In the genomic region with DNA sequence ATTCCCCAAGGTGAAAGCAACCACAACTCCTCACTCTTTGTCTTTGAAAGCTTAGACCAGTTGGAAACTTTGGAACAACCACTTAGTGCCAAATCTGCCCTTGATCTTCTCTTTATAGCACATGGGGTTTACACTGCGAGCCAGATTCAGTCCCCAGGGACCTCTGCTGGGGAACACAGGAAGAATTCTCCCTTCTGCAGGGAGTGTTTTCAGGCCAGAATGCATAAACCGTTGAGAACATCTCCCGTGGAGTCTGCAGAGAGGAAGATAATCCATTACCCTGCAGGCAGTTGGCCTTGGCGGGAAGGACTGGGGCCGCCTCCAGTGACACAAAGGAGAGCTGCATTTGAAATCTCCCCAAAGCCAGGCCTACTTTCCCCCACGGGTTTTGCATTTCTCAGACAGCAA, we compare ENCODE assay signal across 10 mouse cellular contexts. TPM values are rescaled to one million over a fixed set of nuclear protein-coding genes. Genes with fewer than 3 reads are reported as not detected.
DNase-seq lines count a peak whose midpoint lies in the region; ATAC-seq lines count a peak whose summit lies in the region.
"Had no signal": no experiment of that assay in that cellular context is flagged by ENCODE, and none has a peak within 500 bp of the region (broad histone marks: within the 10 kb centered on the region; RNA-seq: fewer than 3 reads in every experiment).

No protein-coding gene starts in this region.

- intact Hi-C loops in left cerebral cortex, postnatal 25 days (cut with DNase I), result no loop called here

- H3K9me3 ChIP-seq in forebrain, embryonic 10.5 days, result peaks cover 4% of the 10 kb centered on the region
- H3K9me3 ChIP-seq in forebrain, embryonic 16.5 days (ENCODE audit: control insufficient read depth, low read length), result peaks cover 5% of the 10 kb centered on the region; the same call in 1 of the 2 replicates
- no peaks in the 10 kb centered on the region for H3K9me3 ChIP-seq in heart, embryonic 10.5 days
- no peaks in the 10 kb centered on the region for H3K9me3 ChIP-seq in limb, embryonic 10.5 days (replicated peaks)
- H3K9me3 ChIP-seq in neural tube, embryonic 14.5 days (ENCODE audit: control insufficient read depth, low read length), result no peaks in the 10 kb centered on the region
- H3K9me3 ChIP-seq: liver, embryonic 13.5 days had no signal

- WGBS in forebrain, embryonic 10.5 days, result 10% methylated on average over 6 of the region's 6 CpGs
- 10% methylated on average over 6 of the region's 6 CpGs for WGBS in forebrain, embryonic 16.5 days
- WGBS in heart, embryonic 10.5 days, result 12% methylated on average over 6 of the region's 6 CpGs
- 16% methylated on average over 6 of the region's 6 CpGs for WGBS in limb, embryonic 10.5 days
- WGBS in neural tube, embryonic 14.5 days, result 8% methylated on average over 6 of the region's 6 CpGs

- H3K27ac ChIP-seq in forebrain, embryonic 10.5 days, result peak overlapping the region; percentile 70
- no peak overlapping the region for H3K27ac ChIP-seq in forebrain, embryonic 16.5 days (ENCODE audit: low read length)
- peak overlapping the region; percentile 53 for H3K27ac ChIP-seq in heart, embryonic 10.5 days
- peak overlapping the region; percentile 82 for H3K27ac ChIP-seq in limb, embryonic 10.5 days
- H3K27ac ChIP-seq in neural tube, embryonic 14.5 days (ENCODE audit: low read depth, low read length), result no peak overlapping the region
- H3K27ac ChIP-seq: liver, embryonic 13.5 days had no signal

- peaks cover 24% of the 10 kb centered on the region for H3K4me1 ChIP-seq in forebrain, embryonic 10.5 days
- H3K4me1 ChIP-seq in forebrain, embryonic 16.5 days (replicated peaks; ENCODE audit: control insufficient read depth, insufficient read depth, low read length), result peaks cover 10% of the 10 kb centered on the region
- H3K4me1 ChIP-seq in heart, embryonic 10.5 days, result peaks cover 11% of the 10 kb centered on the region
- peaks cover 47% of the 10 kb centered on the region for H3K4me1 ChIP-seq in limb, embryonic 10.5 days
- H3K4me1 ChIP-seq in neural tube, embryonic 14.5 days (ENCODE audit: control insufficient read depth, insufficient read depth, low read length), result peaks cover 9% of the 10 kb centered on the region; the same call in 1 of the 2 replicates
- H3K4me1 ChIP-seq: liver, embryonic 13.5 days had no signal

- H3K9ac ChIP-seq in forebrain, embryonic 16.5 days (replicated peaks; ENCODE audit: low read depth, low read length), result no peak overlapping the region
- no peak overlapping the region for H3K9ac ChIP-seq in neural tube, embryonic 14.5 days (replicated peaks; ENCODE audit: low read depth, low read length)
- H3K9ac ChIP-seq: liver, embryonic 13.5 days had no signal

- DNase-seq in forebrain, embryonic 10.5 days (ENCODE audit: extremely low spot score, low spot score), result peak; percentile 30
- peak; percentile 8 for DNase-seq in cerebellum, adult 9-11 months
- DNase-seq in heart, embryonic 10.5 days (ENCODE audit: low spot score), result no peak
- peak; percentile 44 for DNase-seq in limb, embryonic 10.5 days (ENCODE audit: low spot score)
- no peak for DNase-seq in left cerebral cortex, postnatal 25 days (ENCODE audit: low spot score in 2 of 2)
- DNase-seq: liver, embryonic 13.5 days had no signal

- no peaks in the 10 kb centered on the region for H3K27me3 ChIP-seq in forebrain, embryonic 10.5 days (ENCODE audit: poor library complexity, severe bottlenecking)
- no peaks in the 10 kb centered on the region for H3K27me3 ChIP-seq in forebrain, embryonic 16.5 days (replicated peaks; ENCODE audit: control insufficient read depth, insufficient read depth, low read length)
- H3K27me3 ChIP-seq in heart, embryonic 10.5 days (ENCODE audit: insufficient read depth, poor library complexity, severe bottlenecking), result no peaks in the 10 kb centered on the region
- no peaks in the 10 kb centered on the region for H3K27me3 ChIP-seq in limb, embryonic 10.5 days (ENCODE audit: low read depth, poor library complexity, severe bottlenecking)
- H3K27me3 ChIP-seq in neural tube, embryonic 14.5 days (ENCODE audit: control insufficient read depth, insufficient read depth, low read length), result no peaks in the 10 kb centered on the region
- H3K27me3 ChIP-seq: liver, embryonic 13.5 days had no signal

- no peaks in the 10 kb centered on the region for H3K36me3 ChIP-seq in forebrain, embryonic 10.5 days (replicated peaks)
- H3K36me3 ChIP-seq in forebrain, embryonic 16.5 days (ENCODE audit: control insufficient read depth, insufficient read depth), result no peaks in the 10 kb centered on the region
- no peaks in the 10 kb centered on the region for H3K36me3 ChIP-seq in heart, embryonic 10.5 days
- H3K36me3 ChIP-seq in limb, embryonic 10.5 days, result no peaks in the 10 kb centered on the region
- no peaks in the 10 kb centered on the region for H3K36me3 ChIP-seq in neural tube, embryonic 14.5 days (ENCODE audit: control insufficient read depth, insufficient read depth, low read length)
- H3K36me3 ChIP-seq: liver, embryonic 13.5 days had no signal

- no peak for ATAC-seq in forebrain, embryonic 16.5 days
- peak; percentile 46; the same call in 1 of the 2 replicates for ATAC-seq in neural tube, embryonic 14.5 days (ENCODE audit: low read depth)
- no peak for ATAC-seq in megakaryocyte-erythroid progenitor cell, adult 5-6 weeks (replicated peaks; ENCODE audit: low FRiP score, low TSS enrichment, poor library complexity, severe bottlenecking)

- no peak overlapping the region for H3K4me3 ChIP-seq in forebrain, embryonic 10.5 days
- H3K4me3 ChIP-seq in forebrain, embryonic 16.5 days (replicated peaks; ENCODE audit: low read length), result no peak overlapping the region
- no peak overlapping the region for H3K4me3 ChIP-seq in heart, embryonic 10.5 days
- H3K4me3 ChIP-seq in limb, embryonic 10.5 days, result no peak overlapping the region
- no peak overlapping the region for H3K4me3 ChIP-seq in neural tube, embryonic 14.5 days (ENCODE audit: low read depth, low read length)
- H3K4me3 ChIP-seq: liver, embryonic 13.5 days had no signal

- H3K4me2 ChIP-seq in forebrain, embryonic 16.5 days (ENCODE audit: low read length), result no peak overlapping the region
- no peak overlapping the region for H3K4me2 ChIP-seq in neural tube, embryonic 14.5 days (ENCODE audit: low read depth, low read length)
- H3K4me2 ChIP-seq: liver, embryonic 13.5 days had no signal

RNA-seq across cellular contexts. Expression of a gene that starts 60.0 kb away (rescaled TPM):
- polyA plus RNA-seq in forebrain, embryonic 10.5 days (2016; fragmentation: Nextera tagmentation; extraction: Ambion mirVana), result 36.5 and 41.6 TPM in 2 replicates
- polyA plus RNA-seq in forebrain, embryonic 16.5 days (2015; fragmentation: Nextera tagmentation; extraction: Ambion mirVana), result 7.4 and 7.7 TPM in 2 replicates
- polyA plus RNA-seq in heart, embryonic 10.5 days (2016; fragmentation: Nextera tagmentation; extraction: Ambion mirVana), result 7.5 and 15.3 TPM in 2 replicates
- polyA plus RNA-seq in limb, embryonic 10.5 days (2016; fragmentation: Nextera tagmentation; extraction: Ambion mirVana), result 86.9 and 97.3 TPM in 2 replicates
- 9.2 and 12.4 TPM in 2 replicates for polyA plus RNA-seq in neural tube, embryonic 14.5 days (2014; fragmentation: Nextera tagmentation; extraction: Ambion mirVana)
- total RNA-seq in left cerebral cortex, postnatal 25 days (2021), result 10 to 100 TPM; 32.1 to 34.4 TPM
- total RNA-seq in megakaryocyte-erythroid progenitor cell, adult 5-6 weeks (2014; fragmentation: Nextera tagmentation), result not detected in 2 replicates
- not detected in 2 replicates for total RNA-seq in megakaryocyte-erythroid progenitor cell, adult 5-6 weeks (2017)
- total RNA-seq: common myeloid progenitor, adult 5-6 weeks had no signal

Comparison
In these comparisons a context has a peak if more than half of its experiments do, and no peak if none do; other contexts are left out.
1. H3K27ac ChIP-seq: peak in forebrain, embryonic 10.5 days (single experiment), heart, embryonic 10.5 days (single experiment) and limb, embryonic 10.5 days (single experiment); none in forebrain, embryonic 16.5 days (single experiment) and neural tube, embryonic 14.5 days (single experiment).
2. DNase-seq: peak in forebrain, embryonic 10.5 days (single experiment), cerebellum, adult 9-11 months (single experiment) and limb, embryonic 10.5 days (single experiment); none in heart, embryonic 10.5 days (single experiment) and left cerebral cortex, postnatal 25 days (0 of 2).